Mouse (Mus musculus): ENCODE measurements around the gene Ppp2ca.

Ppp2ca gene

DNA sequence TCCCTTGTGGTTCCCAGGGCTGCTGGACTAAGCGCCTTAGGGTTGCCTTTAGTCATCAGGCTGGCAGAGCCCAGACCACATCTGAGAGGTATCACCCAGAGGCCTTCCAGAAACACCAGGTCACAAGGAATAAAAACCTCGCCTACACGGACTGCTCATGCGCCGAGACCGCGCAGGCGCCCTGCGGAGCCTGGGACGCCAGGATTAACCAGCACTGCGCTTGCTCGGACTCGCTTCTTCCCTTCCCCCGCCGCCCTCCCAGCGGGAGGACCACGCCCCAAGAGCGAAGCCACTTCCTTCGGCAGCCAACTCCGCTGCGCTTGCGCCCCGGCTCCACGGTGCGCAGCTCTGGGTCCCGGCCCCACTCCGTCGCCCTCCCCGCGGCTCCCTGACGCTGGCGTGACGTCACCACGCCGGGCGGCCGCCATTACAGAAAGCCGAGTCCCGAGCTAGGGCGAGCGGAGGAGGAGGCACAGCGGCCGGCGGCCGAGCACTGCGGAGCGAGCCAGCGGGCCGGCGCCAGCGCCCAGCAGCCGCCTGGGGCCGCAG is at the start of gene Ppp2ca:
TSS of gene Ppp2ca (plus strand) at position 284 of the 549 bp plus-strand sequence.
- DNase-seq: peak; percentile 93 to 98

DNA sequence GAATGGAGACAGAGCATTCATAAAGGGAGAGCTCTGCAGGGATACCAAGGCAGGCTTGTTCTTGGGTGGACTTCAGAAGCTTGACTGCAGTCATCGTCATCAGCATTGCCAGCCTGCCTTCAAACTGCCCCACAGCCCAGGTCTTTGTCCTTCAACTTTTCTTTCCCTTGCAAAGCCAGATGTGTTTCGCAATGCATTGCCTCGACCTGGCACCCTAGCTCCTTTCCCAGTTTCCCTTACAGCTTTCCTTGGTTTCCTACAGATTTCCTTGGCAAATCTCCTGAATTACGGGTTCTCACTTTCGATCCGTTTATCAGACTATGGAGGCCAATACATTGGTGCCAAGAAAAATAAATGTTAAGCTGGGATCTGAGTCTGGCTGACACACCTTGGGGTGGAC is 45.1 kb upstream of the Ppp2ca start:
- DNase-seq: no peak

DNA sequence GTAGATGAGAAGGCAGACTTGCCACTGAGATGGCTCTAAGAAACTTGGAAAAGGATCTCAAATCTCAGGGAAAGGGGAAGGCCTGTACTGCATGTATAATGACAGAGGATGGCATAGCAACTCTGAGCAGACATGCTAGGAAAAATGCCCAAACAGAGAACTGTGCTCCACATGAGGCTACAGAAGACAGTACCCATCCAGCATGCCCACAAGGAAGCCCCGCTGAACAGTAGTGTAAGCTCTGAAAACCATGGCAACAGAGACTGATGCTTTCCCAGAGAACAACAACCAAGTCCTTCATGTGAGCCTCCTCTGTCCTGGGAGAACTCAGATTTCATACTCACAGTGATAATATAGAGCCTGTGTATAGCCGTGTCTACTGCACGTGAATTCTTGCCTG is 43.8 kb upstream of the Ppp2ca start:
- no peak for DNase-seq

DNA sequence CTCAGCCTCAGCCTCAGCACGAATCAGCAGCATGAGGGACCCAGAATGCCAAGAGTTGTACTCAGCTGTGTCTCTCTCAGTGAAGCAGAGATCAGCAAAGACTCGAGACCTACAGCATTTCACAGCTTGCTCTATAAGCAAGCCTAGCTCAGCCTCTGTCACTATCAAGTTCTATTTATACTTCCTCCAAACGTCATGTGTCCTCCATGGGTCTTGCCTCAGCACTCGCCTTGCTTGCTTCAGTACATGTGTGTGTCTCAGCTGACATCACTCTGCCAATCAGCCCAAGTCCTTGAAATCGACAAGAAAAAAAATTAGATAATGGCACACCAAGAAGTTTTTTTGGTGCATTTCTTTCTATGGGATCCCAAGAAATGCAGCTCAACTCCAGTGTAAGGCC is 42.3 kb upstream of the Ppp2ca start:
- no peak for DNase-seq

DNA sequence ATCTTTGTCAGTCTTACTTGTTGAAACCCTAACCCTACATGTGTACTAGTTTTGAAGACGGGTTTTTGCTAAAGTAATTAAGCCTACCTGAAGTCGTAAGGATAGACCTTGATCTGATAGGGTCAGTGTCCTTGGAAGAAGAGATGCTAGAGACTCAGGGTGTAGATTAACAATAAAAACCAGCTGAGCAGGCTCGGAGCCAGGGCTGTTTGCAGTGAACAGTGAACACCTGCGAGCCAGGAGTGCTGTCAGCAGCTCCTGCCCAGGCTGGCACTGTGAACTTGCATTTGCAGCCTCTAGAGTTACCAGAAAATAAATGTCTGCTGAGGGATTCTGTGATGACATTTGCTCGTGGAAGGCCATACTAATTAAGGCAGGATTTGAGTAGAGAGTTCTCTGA is 39.5 kb upstream of the Ppp2ca start:
- DNase-seq: no peak

DNA sequence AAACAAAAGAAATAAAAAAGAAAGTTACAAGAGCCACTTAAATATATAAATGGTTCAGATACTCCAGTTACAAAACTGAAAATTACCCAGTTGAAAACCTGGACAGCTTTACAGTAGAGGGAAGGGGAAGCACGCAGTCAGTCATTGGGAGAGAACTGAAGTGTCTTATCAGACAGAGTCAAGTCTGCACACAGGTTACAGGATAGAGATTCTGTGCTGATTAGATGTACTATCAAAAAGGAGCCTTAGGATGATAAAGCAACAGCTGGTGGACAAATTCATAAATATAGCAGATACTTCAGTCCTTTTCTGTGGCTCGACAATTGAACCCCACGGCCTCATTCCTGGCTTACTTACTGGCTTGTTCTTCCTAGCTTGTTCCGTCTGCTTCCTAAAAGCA is 38.2 kb upstream of the Ppp2ca start:
- DNase-seq: no peak

DNA sequence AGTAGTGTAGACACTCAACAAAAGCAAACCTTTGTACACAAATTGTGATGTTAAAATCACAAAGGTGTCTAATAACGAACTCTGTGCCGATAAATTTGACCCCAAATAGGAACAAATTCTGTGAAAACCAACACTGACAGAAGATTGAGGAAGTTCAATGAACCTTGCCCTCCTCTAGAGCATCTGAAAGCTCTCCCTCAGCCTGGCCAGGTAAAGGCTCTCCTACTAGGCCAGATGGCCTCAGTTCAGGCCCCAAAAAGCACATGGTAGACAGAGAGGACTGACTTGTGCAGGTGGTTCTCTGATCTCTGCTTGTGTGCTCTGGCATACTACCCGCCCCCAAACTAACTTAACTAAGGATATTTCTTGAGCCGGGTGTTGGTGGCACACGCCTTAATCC is 36.1 kb upstream of the Ppp2ca start:
- no peak for DNase-seq

DNA sequence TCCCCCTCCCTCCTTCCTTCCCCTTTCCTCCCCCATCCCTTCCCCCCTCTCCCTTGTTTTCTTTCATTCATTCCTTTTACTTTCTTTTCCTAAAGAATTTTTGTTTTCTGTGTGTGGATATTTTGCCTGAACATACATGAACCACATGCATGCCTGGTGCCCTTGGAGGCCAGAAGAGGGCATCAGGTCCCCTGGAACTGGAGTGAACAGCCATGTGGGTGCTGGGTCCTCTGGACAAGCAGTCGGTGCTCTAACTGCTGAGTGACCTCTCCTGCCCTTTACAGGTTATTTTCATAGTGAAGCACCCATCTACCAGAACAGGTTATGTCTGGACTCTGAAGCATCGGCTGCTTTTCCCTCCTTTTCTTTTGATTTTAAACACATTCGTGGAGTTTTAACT is 34.1 kb upstream of the Ppp2ca start:
- no peak for DNase-seq

DNA sequence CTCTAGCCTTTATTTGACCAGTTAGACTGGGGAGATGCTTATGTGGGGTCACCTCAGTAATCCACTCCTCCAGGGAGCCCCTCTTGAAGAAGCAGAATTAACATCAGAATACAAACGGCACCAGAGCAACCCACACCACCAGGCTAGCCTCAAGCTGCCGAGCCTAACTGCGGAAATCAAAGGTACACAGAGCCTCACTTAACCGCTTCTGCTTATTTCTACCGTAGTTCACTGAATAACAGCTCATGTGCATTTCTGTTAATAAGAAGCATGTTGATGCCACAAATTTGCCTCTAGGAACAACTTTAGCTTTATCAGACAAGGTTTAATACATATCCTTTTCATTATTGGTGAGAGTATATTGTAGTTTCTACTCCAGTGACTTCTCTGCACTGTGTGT is 32.6 kb upstream of the Ppp2ca start:
- no peak for DNase-seq

DNA sequence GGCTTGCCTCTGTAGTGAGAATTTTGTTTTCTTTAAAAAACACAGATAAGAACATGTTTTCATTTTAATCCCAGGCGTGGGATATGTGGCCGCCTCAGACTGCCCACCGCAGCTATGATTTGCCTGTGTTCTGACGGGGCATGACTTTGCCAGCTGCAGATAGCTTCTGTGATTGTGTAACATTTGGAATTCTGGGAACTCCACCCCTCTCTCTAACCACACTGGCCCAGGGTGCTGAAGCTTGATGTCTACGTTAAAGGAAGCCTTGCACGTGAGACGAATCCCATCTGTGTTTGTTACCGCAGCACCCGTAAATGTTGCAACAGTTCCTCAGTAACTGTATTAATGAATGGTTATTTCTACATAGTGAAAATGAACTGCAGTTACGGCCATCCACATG is 26.7 kb upstream of the Ppp2ca start:
- no peak for DNase-seq

DNA sequence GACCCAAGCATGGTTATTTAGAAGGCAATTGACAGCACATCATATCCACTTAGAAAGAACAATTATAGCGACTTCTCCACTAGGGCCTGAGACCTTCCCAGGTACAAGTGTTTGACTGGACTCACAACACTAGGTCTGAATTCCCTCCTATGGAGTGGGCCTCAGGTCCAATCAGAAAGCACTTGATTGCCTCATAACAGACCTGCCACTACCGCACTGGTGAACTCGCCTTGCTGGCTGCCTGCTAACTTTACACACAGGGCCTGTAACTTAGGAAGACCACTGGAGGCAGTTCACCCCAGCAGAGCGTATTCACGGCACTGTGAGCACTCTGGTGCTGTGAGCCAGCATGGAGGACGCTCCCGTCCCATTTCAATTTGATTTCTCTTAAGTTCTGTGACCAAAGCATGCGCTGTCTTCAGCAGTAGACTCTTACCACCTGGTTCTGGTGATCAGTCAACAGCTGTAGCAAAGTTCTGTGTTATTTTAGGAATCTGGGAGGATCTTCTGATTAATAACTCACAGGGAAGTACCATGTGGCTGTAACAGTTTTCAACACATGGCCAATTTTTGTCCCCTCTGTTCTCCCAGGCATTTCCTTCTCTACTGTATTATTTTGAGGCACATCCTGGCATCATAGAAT is 24.8 kb upstream of the Ppp2ca start:
- DNase-seq: no peak

DNA sequence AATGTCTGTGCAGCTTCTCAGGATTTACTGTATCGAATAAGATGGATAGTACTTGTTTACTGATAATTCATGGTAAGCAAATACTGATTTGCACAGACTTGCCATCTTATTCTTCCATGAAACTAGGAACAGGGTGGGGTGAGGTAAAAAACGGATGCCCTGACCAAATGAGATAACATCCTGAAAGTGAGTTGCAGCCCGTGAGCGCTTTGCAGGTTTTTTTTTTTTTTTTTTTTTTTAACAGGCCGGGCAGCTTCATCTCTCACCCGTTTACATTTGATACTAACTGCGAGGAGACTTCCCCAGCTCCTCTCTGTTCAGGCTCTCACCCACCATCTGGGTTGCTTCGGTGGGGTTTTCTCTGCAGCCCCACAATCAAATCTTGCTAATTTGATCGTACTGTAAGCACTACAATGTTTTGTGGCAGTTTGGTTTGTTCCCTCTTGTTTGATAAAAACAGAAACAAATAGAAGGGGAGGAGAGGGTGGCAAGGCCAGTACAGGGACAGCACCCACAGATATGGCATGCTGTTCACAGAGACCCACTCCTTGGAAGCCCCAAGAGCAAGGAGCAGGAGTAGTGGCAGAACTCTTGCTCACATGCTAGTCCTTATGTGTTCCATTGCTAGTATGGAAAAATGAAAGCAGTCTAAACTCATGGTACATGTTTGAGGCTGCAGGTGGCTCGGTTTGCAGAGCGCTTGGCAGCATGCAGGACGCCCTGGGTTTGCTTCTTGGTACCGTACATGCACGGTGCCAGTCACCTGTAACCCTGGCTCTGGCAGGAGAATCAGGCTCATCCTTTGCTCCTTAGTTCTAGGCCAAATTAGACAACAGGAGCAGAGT is 23.6 kb upstream of the Ppp2ca start:
- no peak for DNase-seq

DNA sequence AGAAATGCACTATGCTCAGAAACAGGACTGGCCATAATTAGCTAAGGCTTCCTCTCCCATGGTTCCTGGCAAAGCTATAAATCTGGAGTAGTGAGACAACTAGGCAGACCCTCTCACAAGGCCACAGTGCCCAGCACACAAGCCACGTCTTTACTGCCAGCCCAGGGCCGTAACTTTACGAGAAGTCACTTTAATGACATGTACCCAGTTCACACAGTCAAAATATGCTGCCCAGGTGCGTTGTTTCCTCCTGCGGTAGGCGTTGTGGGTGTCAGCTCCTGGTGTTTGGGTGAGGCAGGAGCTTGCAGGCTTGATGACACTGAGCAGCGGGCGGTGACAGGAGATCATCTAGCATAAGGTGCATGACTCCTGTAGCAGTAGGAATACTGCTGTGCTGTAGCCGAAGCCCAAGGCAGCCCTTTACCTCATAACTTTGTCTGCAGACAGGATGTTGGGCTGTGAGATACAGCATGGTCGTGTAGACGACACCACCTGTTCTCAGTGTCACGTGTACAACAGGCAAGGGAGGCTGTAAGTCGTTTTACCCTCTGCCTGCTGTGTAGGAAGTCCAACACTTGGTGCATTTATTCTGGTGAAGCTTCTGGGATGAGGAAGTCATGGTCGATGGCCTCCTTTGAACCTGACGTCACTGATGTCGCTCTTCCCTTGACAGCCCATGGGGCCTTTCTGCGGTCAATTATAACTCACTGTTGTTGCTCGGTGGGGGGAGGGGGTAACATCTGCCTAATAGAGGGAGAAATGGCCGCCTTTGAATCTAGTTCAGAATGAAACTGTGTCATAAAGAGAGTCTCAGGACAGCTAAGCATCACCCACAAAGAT is 22.5 kb upstream of the Ppp2ca start:
- peak in 1 of 2 experiments; percentile 23 for DNase-seq

DNA sequence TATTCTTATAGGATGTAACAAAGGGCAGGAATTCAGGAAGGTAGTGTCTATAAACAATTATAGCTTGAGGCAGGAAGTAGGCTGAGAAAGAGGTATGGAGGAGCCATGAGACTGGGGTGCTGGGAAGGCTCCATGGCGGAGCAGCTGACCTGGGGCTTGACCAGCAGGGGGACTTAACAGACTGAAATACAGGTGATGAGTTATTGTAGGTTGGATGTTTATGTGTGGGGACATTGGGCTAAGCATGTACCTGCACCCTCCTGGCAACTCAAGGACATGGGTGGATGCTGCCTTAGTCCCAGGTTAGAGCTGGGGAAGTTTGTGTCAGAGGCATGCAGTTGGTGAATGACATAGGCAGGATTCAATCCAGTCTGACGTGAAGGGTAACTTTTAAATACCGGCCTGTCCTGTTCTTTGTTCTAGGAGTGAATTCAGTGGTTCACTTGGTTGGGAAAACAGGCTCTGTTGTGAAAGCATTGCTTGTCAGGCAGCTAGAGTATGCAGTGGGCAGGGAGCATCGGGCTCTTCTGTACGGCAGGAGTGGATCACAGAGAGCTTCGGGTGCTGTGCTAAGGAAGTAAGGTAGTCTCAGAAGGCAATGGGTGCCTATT is 21.6 kb upstream of the Ppp2ca start:
- DNase-seq: no peak

DNA sequence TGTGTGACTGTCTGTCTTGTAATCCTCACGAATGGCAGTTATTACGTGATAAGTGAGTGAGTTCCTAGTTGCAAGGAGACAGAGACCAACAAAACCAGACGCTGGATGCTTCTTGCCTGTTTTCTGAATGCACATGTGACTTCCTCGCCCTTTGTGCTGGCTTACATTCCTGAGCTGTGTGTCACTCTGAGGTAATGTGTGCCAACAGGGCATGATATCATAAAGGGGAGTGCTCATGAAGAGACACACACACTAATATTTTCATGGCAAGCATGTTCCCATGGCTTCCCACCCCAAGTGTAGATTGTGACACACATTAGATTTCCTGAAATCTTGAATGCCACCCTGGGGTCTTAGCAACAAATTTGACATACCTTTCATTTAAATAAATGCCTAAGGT is 20.5 kb upstream of the Ppp2ca start:
- no peak for DNase-seq

DNA sequence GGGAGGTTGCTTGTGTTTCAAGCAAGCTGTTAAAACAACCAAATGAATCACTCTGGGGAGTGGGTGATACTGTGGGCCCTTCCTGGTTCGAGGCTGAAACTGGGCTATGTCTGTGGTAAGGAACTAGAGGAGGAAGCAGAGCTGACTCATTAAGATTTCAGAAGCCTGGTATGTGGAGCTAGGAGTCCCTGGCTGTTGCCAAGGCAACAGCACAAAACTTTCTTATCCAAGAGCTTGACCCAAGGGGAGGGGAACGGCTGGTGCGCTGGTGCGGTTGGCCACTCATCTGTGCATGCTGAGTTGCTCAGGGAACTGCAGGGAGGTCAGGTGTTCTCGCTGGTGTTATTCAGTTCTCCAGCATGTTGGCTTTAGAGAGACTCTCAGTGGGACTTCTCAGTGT is 18.5 kb upstream of the Ppp2ca start:
- no peak for DNase-seq

DNA sequence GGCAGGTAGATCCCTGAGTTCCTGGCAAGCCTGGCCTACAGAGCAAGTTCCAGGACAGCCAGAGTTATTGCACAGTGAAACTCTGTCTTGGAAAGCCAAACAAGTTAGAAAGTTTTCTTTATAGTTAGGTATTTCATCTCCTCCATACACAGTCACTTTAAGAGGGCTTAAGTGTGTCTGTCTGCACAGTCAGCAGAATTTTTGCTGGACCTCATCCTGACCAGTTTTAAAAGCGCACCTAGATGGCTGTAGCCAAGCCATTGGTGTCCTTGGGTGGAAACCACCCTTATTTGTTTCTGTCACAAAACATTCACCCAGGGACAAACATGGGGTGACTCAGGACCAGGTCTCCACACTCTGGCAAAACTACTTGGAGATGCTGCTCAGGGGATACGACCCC is 17.8 kb upstream of the Ppp2ca start:
- DNase-seq: no peak

DNA sequence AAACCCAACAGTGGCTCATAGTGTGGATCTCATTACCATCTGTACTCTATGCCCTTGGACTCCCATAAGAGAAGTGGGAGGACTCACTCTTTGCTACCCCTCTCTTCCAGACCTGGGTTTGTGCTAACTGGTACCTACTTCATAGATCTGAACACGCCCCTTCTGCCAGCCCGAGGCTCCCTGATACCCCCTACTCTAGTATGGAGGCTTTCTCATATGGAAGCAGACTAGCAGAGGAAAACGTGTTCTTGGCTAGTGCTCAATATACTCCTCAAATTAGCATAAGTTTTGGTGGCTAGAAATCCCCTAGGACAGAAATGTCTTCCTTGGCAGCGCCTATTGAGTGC is 12.7 kb upstream of the Ppp2ca start:
- DNase-seq: no peak

DNA sequence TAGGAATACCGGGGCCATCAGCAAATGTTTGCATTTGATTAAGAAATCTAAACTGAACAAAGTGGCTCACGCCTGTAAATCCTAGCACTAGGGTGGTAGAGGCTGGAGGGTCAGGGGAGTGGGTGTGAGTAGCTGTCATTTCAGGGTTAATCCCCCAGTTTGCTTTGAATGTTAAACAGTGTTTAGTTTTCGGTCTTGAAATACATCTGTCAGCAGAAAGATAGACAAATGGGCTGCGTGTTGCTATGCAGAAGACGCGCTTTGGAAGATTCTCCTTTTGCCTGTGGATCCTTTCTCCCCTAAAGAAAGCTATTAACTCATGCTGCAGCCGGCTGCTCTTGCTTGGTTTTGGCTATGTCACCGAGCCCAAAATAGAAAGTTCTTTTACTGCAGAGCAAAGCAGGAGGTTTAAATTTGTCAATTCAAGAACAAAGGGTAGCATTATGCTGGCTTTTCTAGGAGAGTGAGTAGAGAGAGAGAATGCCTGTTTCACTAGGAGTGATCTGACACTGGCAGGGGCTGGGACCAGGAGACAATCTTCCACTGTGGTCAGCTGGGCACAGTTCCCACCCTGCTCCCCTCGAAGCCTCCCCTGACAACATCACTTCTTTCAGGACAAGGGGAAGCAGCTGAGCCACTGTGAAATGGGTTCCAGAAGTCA is 12.1 kb upstream of the Ppp2ca start:
- no peak for DNase-seq

DNA sequence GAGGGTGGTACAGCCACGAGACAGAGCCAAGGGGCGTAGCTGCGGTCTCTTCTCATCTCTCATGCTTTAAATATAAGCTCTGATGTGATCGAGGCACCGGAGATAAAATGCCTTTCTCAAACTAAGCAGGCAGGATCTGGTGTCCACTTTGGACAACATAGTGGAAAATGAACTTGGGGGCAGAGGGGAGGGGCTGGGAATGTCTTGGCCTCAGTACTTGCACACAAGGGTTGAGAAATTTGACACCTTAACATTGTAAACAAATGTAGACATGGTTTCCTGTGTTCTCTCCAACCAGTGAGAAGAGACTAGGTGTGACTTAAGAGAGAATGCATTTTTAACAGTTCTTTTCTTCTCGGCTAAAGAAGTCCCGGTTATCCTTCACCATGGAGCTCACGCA is 9.2 kb upstream of the Ppp2ca start:
- DNase-seq: no peak

DNA sequence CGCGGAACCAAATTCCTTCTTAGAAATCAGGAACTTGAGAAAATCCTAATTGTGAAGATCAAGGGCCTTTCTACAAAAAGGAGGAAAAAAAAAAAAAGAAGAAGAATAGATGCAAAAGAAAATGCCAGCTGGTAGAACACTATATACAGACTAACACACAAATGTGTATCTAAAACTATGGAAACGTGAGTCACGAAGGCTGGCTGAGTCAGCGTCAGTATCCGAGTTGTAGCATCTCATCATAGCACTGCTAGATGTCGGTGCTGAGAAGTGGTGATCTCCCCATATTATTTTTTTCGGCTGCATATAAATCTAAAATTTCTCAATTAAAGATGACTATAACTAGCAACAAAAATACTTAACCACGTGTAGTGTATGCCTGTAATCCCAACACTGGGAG is 7.2 kb upstream of the Ppp2ca start:
- no peak for DNase-seq

DNA sequence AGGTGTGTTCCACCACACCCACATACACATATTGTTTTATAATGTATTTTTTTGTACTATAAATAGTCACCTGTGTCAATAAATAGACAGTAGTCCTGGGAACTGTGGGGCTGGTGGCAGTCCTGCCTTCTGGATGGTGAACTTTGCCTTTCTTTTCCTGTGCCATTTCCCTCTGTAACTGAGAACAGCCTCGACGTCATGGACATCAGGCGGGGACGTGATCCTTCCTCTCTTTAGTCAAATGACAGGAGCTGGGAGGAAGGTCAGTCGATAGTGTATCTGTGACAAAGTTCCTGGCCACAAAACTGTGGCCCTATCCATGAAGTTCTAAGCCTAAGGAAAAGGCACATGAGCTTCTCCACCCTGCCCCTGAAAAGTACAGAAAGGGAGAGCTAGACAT is 3.9 kb upstream of the Ppp2ca start:
- no peak for DNase-seq

DNA sequence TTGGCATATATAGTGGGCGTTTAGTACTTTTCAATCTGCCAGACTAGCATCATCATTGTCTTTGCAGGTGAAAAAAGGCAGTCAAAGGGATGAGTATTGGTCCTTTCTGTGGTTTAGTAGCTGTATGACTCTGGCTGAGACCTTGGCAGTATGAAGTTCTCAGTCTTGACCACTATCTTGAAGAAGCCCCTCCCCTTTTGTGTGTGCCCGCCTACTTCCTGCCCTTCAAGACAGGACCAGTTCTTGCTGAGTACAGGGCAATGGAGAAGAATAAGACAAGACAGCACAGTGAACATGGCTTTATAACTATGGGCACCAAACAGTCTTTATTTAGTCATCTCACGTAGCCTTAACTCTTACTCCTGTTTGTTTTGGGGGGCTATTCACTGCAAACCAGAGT is 1.5 kb upstream of the Ppp2ca start:
- DNase-seq: no peak
